Mouse (Mus musculus): ENCODE measurements around the gene 4930402H24Rik. TPM values are rescaled to one million over a fixed set of nuclear protein-coding genes. Genes with fewer than 3 reads are reported as not detected.
A peak's percentile ranks its signal among the peaks of the same experiment; 100 is the strongest.

Gene 4930402H24Rik
- polyA plus RNA-seq, 1 experiment: 35.2 TPM

DNA sequence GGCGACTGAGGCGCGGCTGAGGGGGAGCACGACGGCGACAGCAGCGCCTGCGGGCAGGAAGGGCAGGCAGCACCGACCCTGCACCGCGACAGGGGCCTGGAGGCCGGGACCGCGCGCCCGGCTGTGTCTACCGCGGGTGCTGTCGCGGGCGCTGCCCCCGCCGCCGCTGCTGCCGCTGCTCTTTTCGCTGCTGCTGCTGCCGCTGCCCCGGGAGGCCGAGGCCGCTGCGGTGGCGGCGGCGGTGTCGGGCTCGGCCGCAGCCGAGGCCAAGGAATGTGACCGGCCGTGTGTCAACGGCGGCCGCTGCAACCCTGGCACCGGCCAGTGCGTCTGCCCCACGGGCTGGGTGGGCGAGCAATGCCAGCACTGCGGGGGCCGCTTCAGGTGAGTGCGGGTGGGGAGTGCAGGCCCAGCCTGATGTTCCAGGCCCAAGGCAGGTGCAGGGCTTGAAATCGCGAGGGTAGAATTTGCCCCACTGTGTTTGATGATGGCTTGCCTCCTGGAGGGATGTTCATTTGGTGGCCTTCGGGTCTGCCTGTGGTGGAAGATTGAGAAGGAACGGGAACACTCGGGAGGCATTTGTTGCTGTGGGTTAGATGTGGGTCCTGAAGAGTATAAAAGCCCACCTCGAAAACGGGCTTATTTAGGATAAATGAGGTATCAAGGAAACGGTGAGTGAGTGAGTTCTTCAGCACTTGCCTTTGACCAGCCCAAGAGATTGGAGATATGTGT lies 544 bp upstream of the 4930402H24Rik start:
- peak; percentile 40 for DNase-seq
- Histone ChIP-seq H3K4me1 (replicated peaks; ENCODE audit: control insufficient read depth, insufficient read depth, low read length) (peaks cover 4% of the 10 kb centered on the region), H3K27me3 (ENCODE audit: control insufficient read depth, insufficient read depth, low read length) (no peaks in the 10 kb centered on the region), H3K4me3 (ENCODE audit: control insufficient read depth, insufficient read depth, low read length) (peak overlapping the region; percentile 70), H3K36me3 (ENCODE audit: control insufficient read depth, insufficient read depth, low read length) (no peaks in the 10 kb centered on the region), H3K27ac (ENCODE audit: control insufficient read depth, insufficient read depth, low read length) (no peak overlapping the region)
- no peak for TF ChIP-seq POLR2A (IDR thresholded peaks at IDR 0.05; ENCODE audit: control insufficient read depth, extremely low read depth, insufficient read depth, low read length, poor library complexity)
- WGBS: under 1% methylated on average over 58 of the region's 58 CpGs

DNA sequence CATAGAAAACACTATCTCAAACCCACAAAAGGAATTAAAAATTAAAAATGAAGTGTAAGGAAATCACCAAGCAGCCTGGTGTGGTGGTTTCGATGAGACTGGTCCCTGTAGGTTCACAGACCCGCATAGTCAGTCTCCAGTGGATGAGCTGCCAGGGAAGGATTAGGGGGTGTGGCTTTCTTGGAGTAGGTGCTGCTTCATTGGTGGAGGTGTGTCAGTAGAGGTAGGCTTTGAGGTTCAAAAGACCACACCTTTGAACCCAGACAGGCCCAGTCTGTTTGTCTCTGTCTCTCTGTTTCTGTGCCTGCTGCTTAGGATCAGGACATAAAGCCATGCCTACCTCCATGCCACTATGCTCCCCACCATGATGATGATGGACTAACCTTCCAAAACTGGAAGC lies 7.4 kb downstream of the 4930402H24Rik start:
- no peaks in the 10 kb centered on the region for H3K27me3 ChIP-seq (ENCODE audit: control insufficient read depth, insufficient read depth, low read length)
- H3K4me1 ChIP-seq (replicated peaks; ENCODE audit: control insufficient read depth, insufficient read depth, low read length): no peaks in the 10 kb centered on the region
- H3K27ac ChIP-seq (ENCODE audit: control insufficient read depth, insufficient read depth, low read length): no peak overlapping the region
- no peak for DNase-seq
- H3K4me3 ChIP-seq (ENCODE audit: control insufficient read depth, insufficient read depth, low read length): no peak overlapping the region
- WGBS: 94% methylated on average over 2 of the region's 2 CpGs
- TF ChIP-seq CTCF (IDR thresholded peaks at IDR 0.05; ENCODE audit: borderline replicate concordance, control insufficient read depth, extremely low read depth, insufficient read depth, low read length, poor library complexity): no peak
- no peak for TF ChIP-seq POLR2A (IDR thresholded peaks at IDR 0.05; ENCODE audit: control insufficient read depth, extremely low read depth, insufficient read depth, low read length, poor library complexity)
- no peaks in the 10 kb centered on the region for H3K36me3 ChIP-seq (ENCODE audit: control insufficient read depth, insufficient read depth, low read length)

DNA sequence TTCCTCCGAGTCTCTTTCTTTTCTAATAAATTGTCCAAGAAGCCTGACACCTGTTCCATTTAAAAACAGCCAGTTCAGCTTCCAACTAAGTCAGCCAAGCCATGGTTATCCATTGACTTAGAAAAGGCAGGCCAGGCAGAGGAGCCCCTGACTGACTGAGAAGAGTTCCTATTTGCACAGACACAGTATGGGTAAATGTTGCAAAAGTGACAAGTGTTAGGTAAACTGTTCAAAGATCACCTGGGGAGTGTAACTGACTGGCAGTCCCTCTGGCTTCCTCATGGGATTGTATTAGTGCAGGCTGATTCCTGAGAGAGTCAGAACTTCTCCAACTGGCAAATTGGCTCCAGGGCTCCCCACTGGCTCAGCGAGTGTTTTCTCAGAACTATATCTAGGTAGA lies 8.3 kb downstream of the 4930402H24Rik start:
- no peak for DNase-seq
- Histone ChIP-seq H3K27ac (ENCODE audit: control insufficient read depth, insufficient read depth, low read length) (no peak overlapping the region), H3K4me1 (replicated peaks; ENCODE audit: control insufficient read depth, insufficient read depth, low read length) (no peaks in the 10 kb centered on the region), H3K27me3 (ENCODE audit: control insufficient read depth, insufficient read depth, low read length) (no peaks in the 10 kb centered on the region), H3K4me3 (ENCODE audit: control insufficient read depth, insufficient read depth, low read length) (no peak overlapping the region), H3K36me3 (ENCODE audit: control insufficient read depth, insufficient read depth, low read length) (no peaks in the 10 kb centered on the region)
- WGBS: 96% methylated on average over 2 of the region's 2 CpGs
- no peak for TF ChIP-seq POLR2A (IDR thresholded peaks at IDR 0.05; ENCODE audit: control insufficient read depth, extremely low read depth, insufficient read depth, low read length, poor library complexity)
- TF ChIP-seq CTCF (IDR thresholded peaks at IDR 0.05; ENCODE audit: borderline replicate concordance, control insufficient read depth, extremely low read depth, insufficient read depth, low read length, poor library complexity): no peak

DNA sequence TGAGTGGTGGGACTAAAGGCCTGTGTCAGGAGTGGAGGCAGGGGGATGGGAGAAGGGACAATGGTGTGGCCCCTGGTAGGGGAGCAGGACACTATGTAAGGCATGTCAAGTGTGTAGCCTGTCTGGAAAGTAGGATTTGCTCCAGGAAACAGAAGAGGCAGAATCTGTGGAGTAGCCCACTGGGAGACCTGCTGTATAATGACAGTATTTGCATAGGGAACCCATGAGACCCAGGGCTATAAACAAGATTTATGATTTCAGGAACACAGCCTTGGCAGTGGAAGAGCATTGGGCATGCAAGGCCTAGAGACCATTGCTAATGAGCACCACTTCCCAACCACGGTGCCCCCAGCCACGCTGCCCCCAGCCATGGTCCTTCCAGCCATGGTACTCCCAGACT lies 9.3 kb downstream of the 4930402H24Rik start:
- H3K36me3 ChIP-seq (ENCODE audit: control insufficient read depth, insufficient read depth, low read length): no peaks in the 10 kb centered on the region
- 98% methylated on average over 2 of the region's 2 CpGs for WGBS
- no peaks in the 10 kb centered on the region for H3K27me3 ChIP-seq (ENCODE audit: control insufficient read depth, insufficient read depth, low read length)
- H3K27ac ChIP-seq (ENCODE audit: control insufficient read depth, insufficient read depth, low read length): no peak overlapping the region
- H3K4me3 ChIP-seq (ENCODE audit: control insufficient read depth, insufficient read depth, low read length): no peak overlapping the region
- no peaks in the 10 kb centered on the region for H3K4me1 ChIP-seq (replicated peaks; ENCODE audit: control insufficient read depth, insufficient read depth, low read length)
- DNase-seq: no peak
- TF ChIP-seq CTCF (IDR thresholded peaks at IDR 0.05; ENCODE audit: borderline replicate concordance, control insufficient read depth, extremely low read depth, insufficient read depth, low read length, poor library complexity) (no peak), POLR2A (IDR thresholded peaks at IDR 0.05; ENCODE audit: control insufficient read depth, extremely low read depth, insufficient read depth, low read length, poor library complexity) (no peak)

DNA sequence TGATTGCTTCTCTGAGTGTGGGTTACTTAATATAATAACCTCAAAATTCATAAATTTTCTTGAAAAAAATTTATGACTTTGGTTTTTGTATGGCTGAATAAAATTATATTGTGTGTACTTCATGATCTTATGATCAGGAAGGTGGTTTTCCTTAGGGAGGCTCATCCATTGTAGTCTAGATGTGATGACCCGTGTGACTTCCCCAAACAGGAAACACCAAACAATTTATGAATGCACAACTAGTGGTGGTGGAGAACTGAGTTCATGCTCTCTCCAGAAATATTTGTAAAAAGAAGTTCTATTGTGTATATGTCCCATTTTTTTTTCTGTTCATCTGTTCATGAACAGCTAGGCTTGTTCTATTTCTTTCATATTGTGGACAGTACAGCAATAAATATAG lies 18.8 kb downstream of the 4930402H24Rik start:
- Histone ChIP-seq H3K27ac (ENCODE audit: control insufficient read depth, insufficient read depth, low read length) (no peak overlapping the region), H3K4me1 (replicated peaks; ENCODE audit: control insufficient read depth, insufficient read depth, low read length) (no peaks in the 10 kb centered on the region), H3K4me3 (ENCODE audit: control insufficient read depth, insufficient read depth, low read length) (no peak overlapping the region), H3K27me3 (ENCODE audit: control insufficient read depth, insufficient read depth, low read length) (no peaks in the 10 kb centered on the region), H3K36me3 (ENCODE audit: control insufficient read depth, insufficient read depth, low read length) (no peaks in the 10 kb centered on the region)
- no peak for TF ChIP-seq POLR2A (IDR thresholded peaks at IDR 0.05; ENCODE audit: control insufficient read depth, extremely low read depth, insufficient read depth, low read length, poor library complexity)
- no peak for TF ChIP-seq CTCF (IDR thresholded peaks at IDR 0.05; ENCODE audit: borderline replicate concordance, control insufficient read depth, extremely low read depth, insufficient read depth, low read length, poor library complexity)
- DNase-seq: no peak
- WGBS: 66% methylated on average over 1 of the region's 1 CpGs

DNA sequence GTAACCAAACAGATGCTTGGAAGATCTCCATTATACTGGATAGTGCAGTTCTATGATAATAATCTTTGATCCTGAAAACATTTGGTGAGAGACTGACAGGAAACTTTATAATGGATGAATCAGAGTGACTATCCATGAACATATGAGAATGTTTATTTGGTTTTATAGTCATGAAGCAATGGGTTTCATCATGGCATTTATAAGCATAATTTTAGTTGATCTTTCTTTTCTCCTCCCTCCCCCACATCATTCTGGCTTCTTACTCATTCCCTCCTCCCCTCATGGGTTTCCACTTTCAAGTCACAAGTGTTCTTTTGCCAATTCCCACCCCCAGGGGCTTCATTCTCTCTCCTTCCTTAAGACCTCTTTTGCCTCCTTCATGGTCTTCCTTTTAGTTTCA lies 19.2 kb downstream of the 4930402H24Rik start:
- H3K36me3 ChIP-seq (ENCODE audit: control insufficient read depth, insufficient read depth, low read length): no peaks in the 10 kb centered on the region
- H3K4me1 ChIP-seq (replicated peaks; ENCODE audit: control insufficient read depth, insufficient read depth, low read length): no peaks in the 10 kb centered on the region
- TF ChIP-seq CTCF (IDR thresholded peaks at IDR 0.05; ENCODE audit: borderline replicate concordance, control insufficient read depth, extremely low read depth, insufficient read depth, low read length, poor library complexity) (no peak), POLR2A (IDR thresholded peaks at IDR 0.05; ENCODE audit: control insufficient read depth, extremely low read depth, insufficient read depth, low read length, poor library complexity) (no peak)
- no peak overlapping the region for H3K4me3 ChIP-seq (ENCODE audit: control insufficient read depth, insufficient read depth, low read length)
- DNase-seq: no peak
- no peak overlapping the region for H3K27ac ChIP-seq (ENCODE audit: control insufficient read depth, insufficient read depth, low read length)
- no peaks in the 10 kb centered on the region for H3K27me3 ChIP-seq (ENCODE audit: control insufficient read depth, insufficient read depth, low read length)

DNA sequence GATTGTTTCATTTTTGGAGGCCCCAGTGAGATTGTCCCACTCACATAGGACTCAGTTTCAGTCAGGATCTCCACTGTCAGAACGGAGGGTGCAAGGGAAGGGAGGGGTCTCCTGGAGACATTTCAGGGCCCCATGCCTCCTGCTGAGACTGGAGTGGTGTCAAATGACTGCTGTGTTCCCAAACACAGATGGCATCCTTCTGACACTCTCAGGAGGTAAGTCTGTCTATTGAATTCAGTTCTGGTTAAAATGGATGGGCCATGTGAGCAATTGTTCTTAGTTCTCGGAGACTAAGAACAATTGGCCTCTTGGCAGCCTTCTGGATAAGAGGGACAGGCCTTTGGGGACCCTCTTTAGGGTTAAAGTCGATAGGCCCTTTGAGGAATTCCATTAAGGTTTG lies 28.8 kb downstream of the 4930402H24Rik start:
- H3K27me3 ChIP-seq (ENCODE audit: control insufficient read depth, insufficient read depth, low read length): no peaks in the 10 kb centered on the region
- no peak overlapping the region for H3K4me3 ChIP-seq (ENCODE audit: control insufficient read depth, insufficient read depth, low read length)
- no peaks in the 10 kb centered on the region for H3K4me1 ChIP-seq (replicated peaks; ENCODE audit: control insufficient read depth, insufficient read depth, low read length)
- no peaks in the 10 kb centered on the region for H3K36me3 ChIP-seq (ENCODE audit: control insufficient read depth, insufficient read depth, low read length)
- H3K27ac ChIP-seq (ENCODE audit: control insufficient read depth, insufficient read depth, low read length): no peak overlapping the region
- TF ChIP-seq CTCF (IDR thresholded peaks at IDR 0.05; ENCODE audit: borderline replicate concordance, control insufficient read depth, extremely low read depth, insufficient read depth, low read length, poor library complexity): no peak
- TF ChIP-seq POLR2A (IDR thresholded peaks at IDR 0.05; ENCODE audit: control insufficient read depth, extremely low read depth, insufficient read depth, low read length, poor library complexity): no peak
- WGBS: 87% methylated on average over 3 of the region's 3 CpGs
- DNase-seq: no peak
